Mouse (Mus musculus): ENCODE measurements around the gene Gm18596.
"Not testable (repeated sequence)": the region's sequence is repeated elsewhere in the genome, so short reads cannot be mapped to it uniquely, and the experiment has no call there.

- TF ChIP-seq CTCF, EP300 (IDR thresholded peaks at IDR 0.05; ENCODE audit: low read depth): not testable (repeated sequence)
Measured at GRCm38 (mm10) chr10:77752312-77752711, 9.9 kb upstream of the Gm18596 start.

Data from liver, embryonic 14.5 days (tissue).